8 mouse cellular contexts compared by ENCODE assay signal in genomic region chrX:169332264-169332663, GRCm38 (mm10). TPM values are rescaled to one million over a fixed set of nuclear protein-coding genes. Genes with fewer than 3 reads are reported as not detected.
DNase-seq lines count a peak whose midpoint lies in the region.

No protein-coding gene starts in this region.

- DNase-seq in gastrocnemius, postnatal 10 days: peak; percentile 29
- DNase-seq in gastrocnemius, adult 18-20 months (ENCODE audit: low spot score): no peak
- peak; percentile 24 for DNase-seq in ovary, postnatal 36 days (ENCODE audit: low spot score)
- DNase-seq in ovary, adult 18-20 months (ENCODE audit: low spot score): no peak
- DNase-seq in embryonic facial prominence, embryonic 10.5 days (ENCODE audit: low spot score): peak; percentile 42
- DNase-seq in layer of hippocampus, postnatal 25 days (ENCODE audit: extremely low spot score in 1 of 2, low spot score in 1 of 2): peak; percentile 28 to 62
- peak; percentile 50 for DNase-seq in retina, embryonic 14.5 days (ENCODE audit: low spot score)
- DNase-seq in spleen, adult 12 weeks (ENCODE audit: low spot score): no peak

- no peak overlapping the region for H3K27ac ChIP-seq in embryonic facial prominence, embryonic 10.5 days (replicated peaks)

- WGBS in embryonic facial prominence, embryonic 10.5 days: 28% methylated on average over 3 of the region's 3 CpGs

- H3K4me3 ChIP-seq in embryonic facial prominence, embryonic 10.5 days: no peak overlapping the region

- no peaks in the 10 kb centered on the region for H3K36me3 ChIP-seq in embryonic facial prominence, embryonic 10.5 days (replicated peaks)

- H3K9me3 ChIP-seq in embryonic facial prominence, embryonic 10.5 days: no peaks in the 10 kb centered on the region

- H3K4me1 ChIP-seq in embryonic facial prominence, embryonic 10.5 days: no peaks in the 10 kb centered on the region

- H3K27me3 ChIP-seq in embryonic facial prominence, embryonic 10.5 days (replicated peaks; ENCODE audit: low read depth, poor library complexity, severe bottlenecking): peaks cover 63% of the 10 kb centered on the region

RNA-seq across cellular contexts. Expression of gene Hccs, which starts 12.1 kb away (rescaled TPM):
- 10 to 100 TPM; 22.5 to 24.9 TPM for total RNA-seq in gastrocnemius, postnatal 10 days (2021)
- 10 to 100 TPM; 26.3 to 28.2 TPM for total RNA-seq in gastrocnemius, adult 18-20 months (2021)
- 34.8 and 36.0 TPM in 2 replicates for polyA plus RNA-seq in embryonic facial prominence, embryonic 10.5 days (2016; fragmentation: Nextera tagmentation; extraction: Ambion mirVana)
- 10 to 100 TPM; 21.3 to 24.7 TPM for total RNA-seq in layer of hippocampus, postnatal 25 days (2021)

Comparison
In these comparisons a context has a peak if more than half of its experiments do, and no peak if none do; other contexts are left out.
1. DNase-seq: peak in gastrocnemius, postnatal 10 days (single experiment), ovary, postnatal 36 days (single experiment), embryonic facial prominence, embryonic 10.5 days (single experiment), layer of hippocampus, postnatal 25 days (2 of 2) and retina, embryonic 14.5 days (single experiment); none in gastrocnemius, adult 18-20 months (single experiment), ovary, adult 18-20 months (single experiment) and spleen, adult 12 weeks (single experiment).